Comparison of ENCODE assay signal across 11 mouse cellular contexts in genomic region chr6:127925915-127926314, GRCm38 (mm10). TPM values are rescaled to one million over a fixed set of nuclear protein-coding genes. Genes with fewer than 3 reads are reported as not detected.
A peak's percentile ranks its signal among the peaks of the same experiment; 100 is the strongest.
DNase-seq lines count a peak whose midpoint lies in the region; ATAC-seq and TF ChIP-seq lines count a peak whose summit lies in the region.
"Had no signal": no experiment of that assay in that cellular context is flagged by ENCODE, and none has a peak within 500 bp of the region (broad histone marks: within the 10 kb centered on the region; RNA-seq: fewer than 3 reads in every experiment).

No protein-coding gene starts in this region.

- H3K27me3 ChIP-seq in hindbrain, postnatal 0 days (ENCODE audit: insufficient read depth, low read length), result no peaks in the 10 kb centered on the region

- WGBS in hindbrain, postnatal 0 days, result 50% methylated on average over 9 of the region's 9 CpGs

- H3K9me3 ChIP-seq in hindbrain, postnatal 0 days (ENCODE audit: low read length), result no peaks in the 10 kb centered on the region

- ATAC-seq in hindbrain, postnatal 0 days, result peak; percentile 52

- no peak overlapping the region for H3K4me2 ChIP-seq in hindbrain, postnatal 0 days (ENCODE audit: low read depth, low read length)

- 0 out of 2 replicates have a peak, but pooled peaks cover 4% of the 10 kb centered on the region for H3K4me1 ChIP-seq in hindbrain, postnatal 0 days (ENCODE audit: insufficient read depth, low read length)

- peak; percentile 14 for DNase-seq in cerebellum, adult 11 months
- no peak for DNase-seq in cerebellum, adult 8-10 months
- DNase-seq in brain, embryonic 14.5 days (ENCODE audit: low read depth), result peak; percentile 79
- DNase-seq in hindbrain, postnatal 0 days (ENCODE audit: low spot score), result peak; percentile 56
- DNase-seq in left cerebral cortex, postnatal 36 days (ENCODE audit: low spot score in 2 of 2), result peak; percentile 75 to 83
- DNase-seq in lung, adult 18-20 months, result no peak
- no peak for DNase-seq in kidney, postnatal 14 days
- DNase-seq in ovary, postnatal 36 days (ENCODE audit: low spot score), result no peak
- DNase-seq: heart, adult 2 months; kidney, postnatal 25 days had no signal

- H3K9ac ChIP-seq in hindbrain, postnatal 0 days (replicated peaks; ENCODE audit: low read length), result no peak overlapping the region

- TF ChIP-seq POLR2A in brain, embryonic 14.5 days (IDR thresholded peaks at IDR 0.05; ENCODE audit: borderline replicate concordance, extremely low read depth, insufficient read depth, insufficient read length, poor library complexity, severe bottlenecking), result no peak

- H3K36me3 ChIP-seq in hindbrain, postnatal 0 days (ENCODE audit: insufficient read depth, low read length), result no peaks in the 10 kb centered on the region

- TF ChIP-seq CTCF in brain, embryonic 14.5 days (IDR thresholded peaks at IDR 0.05; ENCODE audit: borderline replicate concordance, extremely low read depth, insufficient read depth, insufficient read length), result no peak
- TF ChIP-seq CTCF in hindbrain, postnatal 0 days (IDR thresholded peaks at IDR 0.05; ENCODE audit: low read depth), result no peak

- intact Hi-C loops in left cerebral cortex, postnatal 36 days (cut with DNase I), result loop anchor here (5.0 kb wide), 1 partner anchor 159 kb away; the partner anchor contains the start of gene Prmt8

- H3K27ac ChIP-seq in hindbrain, postnatal 0 days, result no peak overlapping the region
- H3K27ac ChIP-seq: heart, adult 2 months; macrophage had no signal

- no peak overlapping the region for H3K4me3 ChIP-seq in hindbrain, postnatal 0 days (ENCODE audit: low read length)
- H3K4me3 ChIP-seq: heart, adult 2 months had no signal

RNA-seq across cellular contexts. Expression of gene Tspan11, which starts 38.5 kb away (rescaled TPM):
- 8.0 and 9.2 TPM in 2 replicates for polyA plus RNA-seq in brain, embryonic 14.5 days (2012; rRNA removed)
- total RNA-seq in hindbrain, postnatal 0 days (2014; rRNA removed), result 3.5 and 5.6 TPM in 2 replicates
- 3.6 and 4.4 TPM in 2 replicates for polyA plus RNA-seq in hindbrain, postnatal 0 days (2015; fragmentation: Nextera tagmentation; extraction: Ambion mirVana)
- 1 to 10 TPM; 6.2 to 7.9 TPM for total RNA-seq in left cerebral cortex, postnatal 36 days (2021)
- polyA plus RNA-seq: macrophage had no signal

Comparison
In these comparisons a context has a peak if more than half of its experiments do, and no peak if none do; other contexts are left out.
1. DNase-seq: peak in cerebellum, adult 11 months (single experiment), brain, embryonic 14.5 days (single experiment), hindbrain, postnatal 0 days (single experiment) and left cerebral cortex, postnatal 36 days (2 of 2); none in cerebellum, adult 8-10 months (single experiment), lung, adult 18-20 months (0 of 2), kidney, postnatal 14 days (single experiment) and ovary, postnatal 36 days (single experiment).